Mouse (Mus musculus): ENCODE results near the gene Prl7d1.

The Prl7d1 gene

DNA sequence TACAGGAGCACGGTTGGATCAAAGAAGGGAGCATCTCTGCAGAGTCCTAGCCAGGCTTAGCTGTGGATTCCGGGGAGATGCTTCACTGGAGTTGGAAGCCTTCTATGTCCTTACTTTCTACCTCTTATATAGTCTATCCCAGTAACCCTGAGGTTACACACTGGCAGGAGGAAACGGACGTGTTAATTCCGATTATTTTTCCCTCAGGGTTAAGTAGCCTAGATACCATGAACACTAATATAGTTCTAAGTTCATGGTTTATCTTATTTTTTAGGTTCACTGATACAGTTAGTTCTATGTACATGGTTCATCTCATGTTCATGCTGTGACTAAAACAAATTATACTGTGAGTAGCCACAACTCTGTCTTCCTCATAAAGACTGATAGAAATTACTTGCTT lies at the start of gene Prl7d1:
Gene Prl7d1, minus strand, starts transcription at position 101 of the 400 bp plus-strand sequence.
- TF ChIP-seq GATA4 (IDR thresholded peaks at IDR 0.05; ENCODE audit: insufficient replicate concordance, low read length) = no peak

DNA sequence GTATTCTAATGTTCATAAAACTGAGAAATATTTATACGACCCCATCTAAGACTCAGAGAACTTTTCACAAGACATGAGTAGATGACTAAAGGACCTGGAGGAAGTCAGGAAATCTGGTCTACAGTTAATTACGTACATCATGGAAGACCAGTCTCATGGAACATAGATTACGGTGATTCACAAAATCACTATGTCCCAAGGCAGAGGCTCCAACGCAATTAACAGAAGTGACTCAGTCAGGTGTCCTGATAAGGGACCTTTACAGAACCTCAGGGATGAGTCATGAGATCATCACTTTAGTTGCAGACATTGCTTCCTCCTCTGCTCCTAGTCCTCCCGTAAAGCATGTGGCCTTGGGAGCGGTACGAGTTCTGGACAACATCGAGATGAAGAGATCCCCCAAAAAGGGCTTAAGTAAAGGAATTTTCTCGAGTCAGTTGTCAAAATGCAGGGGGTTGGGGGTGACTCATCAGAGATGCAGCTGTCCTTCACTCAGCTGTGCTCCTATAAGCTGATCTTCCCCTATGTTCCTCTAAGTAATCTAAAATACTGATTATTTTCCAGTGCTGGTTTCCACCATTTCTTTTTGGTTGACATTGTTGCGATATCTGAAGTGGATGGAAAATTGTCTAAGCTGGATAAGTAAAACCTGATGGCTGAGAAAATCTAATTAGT lies 18.1 kb upstream of the Prl7d1 start:
- TF ChIP-seq GATA4 (IDR thresholded peaks at IDR 0.05; ENCODE audit: insufficient replicate concordance, low read length) = no peak

DNA sequence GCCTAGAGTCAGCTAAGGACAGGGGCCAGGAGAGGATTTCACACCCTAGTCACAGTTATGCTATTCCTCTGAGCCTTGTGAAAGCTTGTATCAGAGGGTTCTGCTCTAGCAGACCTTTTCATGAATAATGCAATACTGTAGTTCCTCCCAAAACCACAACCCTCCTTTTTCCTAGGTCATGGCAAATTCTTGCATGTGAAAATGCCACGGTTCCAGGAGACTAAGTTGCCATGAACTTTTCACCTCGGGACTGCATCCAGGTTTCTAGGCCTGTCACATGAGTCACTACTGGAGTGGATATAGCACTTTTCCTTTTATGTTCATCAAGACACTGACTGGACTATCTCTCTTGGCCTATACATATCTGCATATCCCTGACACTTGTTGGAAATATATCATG lies 10.0 kb downstream of the Prl7d1 start:
- TF ChIP-seq GATA4 (IDR thresholded peaks at IDR 0.05; ENCODE audit: insufficient replicate concordance, low read length) = no peak

DNA sequence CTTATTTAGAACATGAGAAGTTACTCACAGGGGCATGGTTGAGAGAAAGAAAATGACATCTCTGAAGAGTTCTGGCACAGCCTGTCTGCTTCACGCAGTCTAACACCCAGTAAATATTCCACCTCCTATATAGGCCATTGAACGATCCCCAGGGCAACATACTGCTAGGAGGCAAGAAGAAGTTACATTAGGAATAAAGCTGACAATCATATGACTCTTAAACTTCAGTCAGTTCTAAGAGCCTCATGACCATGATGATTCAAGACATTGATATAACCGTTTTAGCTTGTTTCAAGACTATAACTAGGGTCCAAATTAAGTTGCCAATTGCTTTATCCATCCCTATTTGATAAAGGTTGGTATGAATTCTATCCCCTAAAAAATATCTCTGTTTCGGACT lies 48.6 kb downstream of the Prl7d1 start, which contains the start of gene Prl7a2:
Gene Prl7a2, minus strand, starts transcription at position 101 of the 400 bp plus-strand sequence.
- no peak for TF ChIP-seq GATA4 (IDR thresholded peaks at IDR 0.05; ENCODE audit: insufficient replicate concordance, low read length)

DNA sequence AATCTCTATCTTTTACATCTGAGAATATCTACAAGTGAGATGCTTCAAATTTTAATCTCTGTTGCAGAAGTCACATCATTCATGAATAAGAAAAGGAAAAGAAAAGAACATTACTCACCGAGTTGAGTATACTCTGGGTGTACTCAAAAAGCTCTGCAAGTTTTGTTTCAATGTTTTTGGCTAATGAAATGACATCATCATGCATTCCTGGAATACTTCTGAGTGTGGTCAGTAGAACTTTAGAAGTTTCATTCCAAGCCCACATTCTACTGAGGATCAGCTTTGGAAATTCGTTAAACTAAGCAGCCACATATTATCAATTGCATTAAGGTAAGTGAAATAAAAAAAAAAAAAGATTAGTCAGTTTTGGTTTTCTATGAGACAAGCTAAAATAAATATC lies 55.8 kb downstream of the Prl7d1 start:
- TF ChIP-seq GATA4 (IDR thresholded peaks at IDR 0.05; ENCODE audit: insufficient replicate concordance, low read length) = no peak
